26 mouse cellular contexts compared by ENCODE assay signal in genomic region chr1:119626837-119627236, GRCm38 (mm10). TPM values are rescaled to one million over a fixed set of nuclear protein-coding genes. Genes with fewer than 3 reads are reported as not detected.
DNase-seq lines count a peak whose midpoint lies in the region; ATAC-seq and TF ChIP-seq lines count a peak whose summit lies in the region.
"Had no signal": no experiment of that assay in that cellular context is flagged by ENCODE, and none has a peak within 500 bp of the region (broad histone marks: within the 10 kb centered on the region; RNA-seq: fewer than 3 reads in every experiment).

No protein-coding gene starts in this region.

- no peak for TF ChIP-seq EP300 in lung, postnatal 0 days (IDR thresholded peaks at IDR 0.05)

- peak overlapping the region; percentile 67; the same call in 1 of the 2 replicates for H3K27ac ChIP-seq in kidney, embryonic 14.5 days (ENCODE audit: low read depth, low read length)
- peak overlapping the region; percentile 43 for H3K27ac ChIP-seq in kidney, postnatal 0 days
- H3K27ac ChIP-seq in lung, postnatal 0 days (ENCODE audit: low read length) = peak overlapping the region; percentile 40; the same call in 1 of the 2 replicates
- H3K27ac ChIP-seq: forebrain, embryonic 10.5 days; forebrain, embryonic 13.5 days; heart, adult 2 months; heart, embryonic 10.5 days; heart, embryonic 13.5 days had no signal

- H3K4me2 ChIP-seq in kidney, embryonic 14.5 days (replicated peaks; ENCODE audit: low read depth, low read length) = no peak overlapping the region
- H3K4me2 ChIP-seq in kidney, postnatal 0 days (ENCODE audit: low read length) = no peak overlapping the region
- no peak overlapping the region for H3K4me2 ChIP-seq in lung, postnatal 0 days (replicated peaks; ENCODE audit: low read depth, low read length)
- H3K4me2 ChIP-seq: forebrain, embryonic 13.5 days; heart, embryonic 13.5 days had no signal

- peak; percentile 56; the same call in 1 of the 2 replicates for ATAC-seq in kidney, embryonic 14.5 days (ENCODE audit: low FRiP score, low TSS enrichment)
- ATAC-seq in kidney, postnatal 0 days (replicated peaks; ENCODE audit: low FRiP score, low read depth) = peak; percentile 54; the same call in 1 of the 2 replicates
- ATAC-seq in lung, postnatal 0 days = no peak
- ATAC-seq: forebrain, embryonic 13.5 days; forebrain, embryonic 16.5 days; Patski had no signal

- H3K4me1 ChIP-seq in kidney, embryonic 14.5 days (ENCODE audit: control insufficient read depth, insufficient read depth, low read length) = peaks cover 20% of the 10 kb centered on the region
- 0 out of 2 replicates have a peak, but pooled peaks cover 6% of the 10 kb centered on the region for H3K4me1 ChIP-seq in kidney, postnatal 0 days (replicated peaks; ENCODE audit: insufficient read depth, low read length)
- peaks cover 3% of the 10 kb centered on the region; the same call in 1 of the 2 replicates for H3K4me1 ChIP-seq in lung, postnatal 0 days (ENCODE audit: insufficient read depth, low read depth, low read length)

- no peaks in the 10 kb centered on the region for H3K9me3 ChIP-seq in kidney, embryonic 14.5 days (ENCODE audit: control insufficient read depth, low read length)
- no peaks in the 10 kb centered on the region for H3K9me3 ChIP-seq in kidney, postnatal 0 days (replicated peaks; ENCODE audit: low read length)
- no peaks in the 10 kb centered on the region for H3K9me3 ChIP-seq in lung, postnatal 0 days (ENCODE audit: low read length)
- H3K9me3 ChIP-seq: forebrain, embryonic 10.5 days; forebrain, embryonic 13.5 days; G1E; heart, embryonic 10.5 days; heart, embryonic 13.5 days had no signal

- H3K27me3 ChIP-seq in kidney, embryonic 14.5 days (ENCODE audit: control insufficient read depth, insufficient read depth, low read length) = no peaks in the 10 kb centered on the region
- H3K27me3 ChIP-seq in kidney, postnatal 0 days (ENCODE audit: insufficient read depth, low read length) = no peaks in the 10 kb centered on the region
- H3K27me3 ChIP-seq in lung, postnatal 0 days (replicated peaks; ENCODE audit: insufficient read depth, low read length) = no peaks in the 10 kb centered on the region
- H3K27me3 ChIP-seq: CH12.LX; forebrain, embryonic 13.5 days; heart, embryonic 13.5 days; Patski had no signal

- H3K36me3 ChIP-seq in kidney, embryonic 14.5 days (ENCODE audit: control insufficient read depth, insufficient read depth, low read length) = peaks cover 4% of the 10 kb centered on the region; the same call in 1 of the 2 replicates
- H3K36me3 ChIP-seq in kidney, postnatal 0 days (ENCODE audit: insufficient read depth, low read length) = 0 out of 2 replicates have a peak, but pooled peaks cover 2% of the 10 kb centered on the region
- H3K36me3 ChIP-seq in lung, postnatal 0 days (ENCODE audit: insufficient read depth, low read length) = no peaks in the 10 kb centered on the region

- no peak overlapping the region for H3K4me3 ChIP-seq in kidney, embryonic 14.5 days (ENCODE audit: low read length)
- H3K4me3 ChIP-seq in kidney, postnatal 0 days (replicated peaks; ENCODE audit: low read depth, low read length) = no peak overlapping the region
- H3K4me3 ChIP-seq in lung, postnatal 0 days (ENCODE audit: low read depth, low read length) = no peak overlapping the region
- H3K4me3 ChIP-seq: forebrain, embryonic 10.5 days; forebrain, embryonic 13.5 days; heart, adult 2 months; heart, embryonic 10.5 days; heart, embryonic 13.5 days had no signal

- 26% methylated on average over 4 of the region's 4 CpGs for WGBS in kidney, embryonic 14.5 days
- 26% methylated on average over 4 of the region's 4 CpGs for WGBS in kidney, postnatal 0 days
- 49% methylated on average over 4 of the region's 4 CpGs for WGBS in lung, postnatal 0 days

- no peak for DNase-seq in kidney, adult 18-20 months
- peak; percentile 89 for DNase-seq in kidney, postnatal 0 days (ENCODE audit: low spot score)
- no peak for DNase-seq in kidney, postnatal 10 days
- no peak for DNase-seq in lung, postnatal 0 days (ENCODE audit: low spot score)
- no peak for DNase-seq in lung, postnatal 4 days
- peak; percentile 39 for DNase-seq in yolk sac, embryonic 10.5 days (ENCODE audit: low spot score)
- DNase-seq: adrenal gland, postnatal 10 days; adrenal gland, postnatal 36 days; B cell, adult 2 months; cerebellum, adult 18-20 months; cerebellum, adult 9-10 months; cerebellum, postnatal 14 days; gastrocnemius, postnatal 10 days; gastrocnemius, postnatal 36 days; heart, adult 2 months; heart, postnatal 14 days; heart, postnatal 4 days had no signal

- no peak overlapping the region for H3K9ac ChIP-seq in kidney, embryonic 14.5 days (ENCODE audit: low read depth, low read length)
- no peak overlapping the region for H3K9ac ChIP-seq in kidney, postnatal 0 days (ENCODE audit: low read depth, low read length)
- H3K9ac ChIP-seq in lung, postnatal 0 days (replicated peaks; ENCODE audit: low read depth) = no peak overlapping the region
- H3K9ac ChIP-seq: forebrain, embryonic 13.5 days; heart, embryonic 13.5 days had no signal

- TF ChIP-seq CTCF in kidney, postnatal 0 days (IDR thresholded peaks at IDR 0.05; ENCODE audit: low read depth) = no peak
- no peak for TF ChIP-seq CTCF in lung, postnatal 0 days (IDR thresholded peaks at IDR 0.05)

RNA-seq across cellular contexts. Expression of gene Epb41l5, which starts 22.0 kb away (rescaled TPM):
- 43.4 and 80.2 TPM in 2 replicates for polyA plus RNA-seq in kidney, embryonic 14.5 days (2014; fragmentation: Nextera tagmentation; extraction: Ambion mirVana)
- polyA plus RNA-seq in kidney, postnatal 0 days (2015; fragmentation: Nextera tagmentation; extraction: Ambion mirVana) = 50.9 and 56.5 TPM in 2 replicates
- polyA plus RNA-seq in lung, postnatal 0 days (2015; fragmentation: Nextera tagmentation; extraction: Ambion mirVana) = 54.7 and 69.5 TPM in 2 replicates

Comparison
In these comparisons a context has a peak if more than half of its experiments do, and no peak if none do; other contexts are left out.
1. DNase-seq: peak in kidney, postnatal 0 days (single experiment) and yolk sac, embryonic 10.5 days (single experiment); none in kidney, adult 18-20 months (single experiment), kidney, postnatal 10 days (single experiment), lung, postnatal 0 days (single experiment) and lung, postnatal 4 days (0 of 2).
2. Peak in every context shown above with its lines, with median percentiles within 50 percentile points of each other: H3K27ac ChIP-seq.